Mouse (Mus musculus): ENCODE measurements around the gene Slco3a1.

Gene Slco3a1

DNA sequence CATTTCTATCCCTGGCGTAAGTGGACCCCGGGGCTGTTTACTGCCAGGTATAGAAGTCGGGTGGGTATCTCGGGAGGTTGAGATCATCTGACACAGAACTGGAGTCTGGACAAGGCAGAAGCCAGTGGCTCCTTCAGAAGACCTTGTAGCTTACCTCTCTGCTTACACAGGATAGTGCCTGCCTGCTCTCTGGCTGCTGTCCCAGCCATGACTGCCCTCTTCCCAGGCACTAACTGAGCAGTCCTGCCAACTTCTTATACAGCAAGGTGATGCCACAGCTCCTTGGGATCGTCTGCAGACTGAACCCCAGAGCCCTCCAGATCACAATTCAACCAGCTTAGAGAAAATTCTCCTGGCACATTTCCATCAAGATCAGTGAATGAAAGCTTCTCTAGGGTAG is 26.4 kb downstream of the Slco3a1 start:
- DNase-seq (ENCODE audit: low spot score) = no peak

DNA sequence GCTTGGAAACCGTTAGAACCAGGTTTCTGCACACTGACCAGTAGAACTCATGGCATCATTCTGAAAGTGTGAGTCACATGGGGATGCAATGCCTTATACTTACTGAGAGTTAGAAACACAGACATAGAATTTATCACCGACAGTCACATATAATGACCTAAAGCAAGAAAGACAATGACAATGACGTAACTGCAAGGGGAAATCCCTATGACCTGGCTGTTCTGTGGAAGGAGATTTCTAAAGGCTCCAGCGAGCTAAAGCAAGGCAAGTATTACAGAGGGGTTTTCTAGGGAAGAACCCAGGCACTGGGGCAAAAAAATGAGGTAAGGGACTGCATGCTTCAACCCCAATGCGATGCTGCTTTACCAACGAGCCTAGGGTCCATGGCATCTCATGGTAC is 26.9 kb downstream of the Slco3a1 start:
- DNase-seq (ENCODE audit: low spot score) = no peak

DNA sequence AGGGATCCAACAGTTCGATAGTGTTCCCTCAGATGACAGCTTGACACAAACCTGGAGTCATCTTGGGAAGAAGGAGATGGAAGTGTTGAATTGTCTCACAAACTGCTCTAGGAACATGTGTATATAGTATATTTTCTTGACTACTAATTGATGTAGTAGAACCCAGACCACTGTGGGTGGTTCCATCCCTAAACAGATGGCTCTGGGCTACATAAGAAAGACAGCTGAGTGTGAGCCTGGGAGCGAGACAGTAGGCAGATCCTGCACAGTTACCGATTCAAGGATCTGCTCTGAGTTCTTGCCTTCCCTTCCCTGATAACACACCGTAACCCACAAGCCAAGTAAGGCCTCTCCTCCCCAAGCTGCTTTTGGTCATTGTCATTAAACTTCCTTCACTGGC is 28.6 kb downstream of the Slco3a1 start:
- DNase-seq (ENCODE audit: low spot score) = no peak

DNA sequence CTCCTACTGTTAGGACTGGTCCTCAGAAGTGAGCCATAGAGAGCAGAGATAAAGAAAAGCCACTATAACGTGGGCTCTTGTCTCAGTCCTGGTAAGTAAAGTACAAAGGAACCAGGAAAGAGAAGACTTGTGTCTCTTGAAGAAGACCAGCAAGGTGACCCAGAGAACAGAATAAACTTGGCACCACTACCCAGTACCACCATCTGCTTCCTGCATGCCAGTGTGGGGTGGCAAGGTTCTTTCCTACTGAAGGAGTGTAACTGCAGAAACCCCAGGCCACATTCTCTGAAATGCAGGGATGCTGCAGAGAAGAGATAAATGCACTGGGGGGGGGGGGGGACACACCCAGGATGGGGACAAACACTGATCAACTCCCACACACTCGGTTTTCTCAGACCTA is 29.0 kb downstream of the Slco3a1 start:
- no peak for DNase-seq (ENCODE audit: low spot score)

DNA sequence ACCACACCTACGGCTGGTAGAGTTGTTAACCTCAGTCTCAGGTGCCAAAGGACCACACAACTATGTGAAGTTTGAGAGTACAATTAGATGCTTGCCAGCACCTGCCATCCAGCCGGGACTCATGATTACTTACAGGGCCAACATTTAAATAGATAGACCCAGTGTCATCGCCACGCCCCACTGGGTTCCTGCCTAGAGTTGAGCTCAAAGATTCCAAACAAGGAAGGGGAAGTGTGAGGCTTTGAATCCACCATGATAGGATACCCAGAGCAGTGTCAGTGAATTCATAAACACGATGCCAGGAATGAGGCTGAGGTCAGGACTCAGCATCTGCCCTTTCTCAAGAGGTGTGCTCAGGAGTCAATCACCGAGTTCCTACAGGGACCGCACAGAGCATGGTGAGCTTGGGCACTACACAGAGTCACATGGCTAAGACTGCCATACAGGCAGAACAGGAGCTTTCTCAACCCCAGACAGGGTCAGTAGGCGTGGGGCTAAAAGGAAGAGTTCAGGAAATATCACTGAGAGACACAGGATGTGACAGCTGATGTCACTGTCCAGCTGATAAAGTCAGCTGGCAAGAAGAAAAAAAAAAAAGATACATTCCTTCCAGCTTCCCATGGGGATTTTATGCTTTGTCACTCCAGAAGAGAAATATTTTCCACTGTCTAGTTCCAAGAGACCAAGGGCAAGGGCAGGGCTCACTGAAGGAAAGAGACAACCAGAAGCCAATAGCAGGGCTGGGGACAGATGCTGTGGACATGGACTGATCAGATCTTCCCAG is 30.2 kb downstream of the Slco3a1 start:
- no peak for DNase-seq (ENCODE audit: low spot score)

DNA sequence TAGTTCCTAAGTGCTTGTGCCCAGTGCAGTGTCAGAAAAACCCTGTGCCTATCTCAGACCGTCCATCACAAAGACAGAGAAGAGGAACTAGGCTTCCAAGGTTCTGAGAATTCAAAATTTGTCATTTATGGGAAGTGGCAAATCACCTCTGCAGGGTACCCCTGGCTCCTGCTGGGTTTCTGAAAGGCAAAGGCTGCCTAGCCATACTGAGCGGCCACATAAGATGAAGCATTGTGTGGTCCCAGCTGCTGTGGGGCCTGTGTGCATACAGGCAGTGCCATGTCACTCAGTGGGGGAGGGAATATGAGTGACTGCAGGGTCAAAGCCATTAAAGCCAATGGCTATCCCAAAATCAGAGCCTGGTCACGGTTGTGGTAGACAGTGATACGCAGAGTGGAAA is 31.5 kb downstream of the Slco3a1 start:
- no peak for DNase-seq (ENCODE audit: low spot score)

DNA sequence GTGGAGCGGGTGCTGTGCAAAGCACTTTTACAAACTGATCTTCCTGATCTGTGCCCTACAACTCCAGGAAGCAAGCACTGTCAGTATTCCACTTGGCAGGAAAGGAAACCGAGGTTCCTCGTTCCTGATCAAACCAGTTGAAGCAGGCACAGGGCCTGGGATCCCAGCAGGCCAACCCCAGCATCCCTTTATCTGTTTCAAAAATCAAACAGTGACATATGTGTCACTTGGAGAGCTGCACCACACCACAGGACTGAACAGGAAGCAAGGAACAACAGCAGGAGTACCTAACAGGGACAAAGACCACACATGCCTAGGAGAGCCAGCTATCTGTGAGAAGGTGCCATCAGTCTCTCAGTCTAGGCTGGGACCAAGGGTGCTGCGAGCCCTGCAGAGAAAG is 32.3 kb downstream of the Slco3a1 start:
- DNase-seq (ENCODE audit: low spot score) = no peak

GRCm38 (mm10) chr7:74519386-74519785 is 35.2 kb downstream of the Slco3a1 start:
- DNase-seq (ENCODE audit: low spot score) = no peak

GRCm38 (mm10) chr7:74518776-74519175 is 35.8 kb downstream of the Slco3a1 start:
- no peak for DNase-seq (ENCODE audit: low spot score)

DNA sequence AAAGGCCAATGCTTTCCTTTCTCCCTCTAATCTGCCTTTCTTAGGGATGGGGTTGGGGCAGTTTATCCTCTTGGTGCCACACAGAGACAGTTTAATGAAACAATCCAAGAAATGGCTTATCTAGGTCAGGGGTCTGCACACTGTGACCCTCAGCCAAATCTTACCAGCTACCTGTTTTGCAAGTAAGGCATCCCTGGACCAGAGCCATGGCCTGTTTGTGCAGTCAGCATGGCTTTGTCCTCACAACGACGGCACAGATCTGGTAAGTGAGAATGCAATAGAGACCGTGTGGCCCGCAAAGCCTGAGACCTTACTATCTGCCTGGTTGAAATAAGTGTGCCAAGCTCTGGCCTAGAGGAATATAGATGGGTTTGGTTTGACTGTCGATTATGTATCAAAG is 36.3 kb downstream of the Slco3a1 start:
- DNase-seq (ENCODE audit: low spot score) = no peak

- no peak for DNase-seq (ENCODE audit: low spot score)
These were observed 43.9 kb downstream of the Slco3a1 start for GRCm38 (mm10) chr7:74510676-74511075.

DNA sequence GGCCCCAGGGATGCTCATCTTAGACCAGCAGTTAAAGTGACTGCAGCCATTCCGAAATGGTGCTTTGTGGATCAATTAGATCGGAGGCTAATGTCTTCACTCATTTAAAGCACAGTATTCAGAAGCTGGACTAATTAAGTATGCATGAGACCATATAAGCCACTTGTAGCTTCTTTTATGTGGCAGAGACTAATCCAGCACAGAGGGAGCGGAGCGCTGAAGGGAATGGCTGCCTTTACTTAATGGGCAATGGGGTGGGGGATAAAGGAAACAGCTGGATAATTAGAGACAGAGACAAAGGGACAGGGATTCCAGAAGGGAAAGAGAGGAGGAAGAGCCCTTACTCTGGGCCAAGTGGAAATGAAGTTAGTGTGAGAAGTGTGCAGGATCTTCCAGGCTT is 46.4 kb downstream of the Slco3a1 start:
- DNase-seq (ENCODE audit: low spot score) = no peak

GRCm38 (mm10) chr7:74506856-74507255 is 47.7 kb downstream of the Slco3a1 start:
- DNase-seq (ENCODE audit: low spot score) = no peak

GRCm38 (mm10) chr7:74505635-74506034 is 48.9 kb downstream of the Slco3a1 start:
- DNase-seq (ENCODE audit: low spot score) = no peak

DNA sequence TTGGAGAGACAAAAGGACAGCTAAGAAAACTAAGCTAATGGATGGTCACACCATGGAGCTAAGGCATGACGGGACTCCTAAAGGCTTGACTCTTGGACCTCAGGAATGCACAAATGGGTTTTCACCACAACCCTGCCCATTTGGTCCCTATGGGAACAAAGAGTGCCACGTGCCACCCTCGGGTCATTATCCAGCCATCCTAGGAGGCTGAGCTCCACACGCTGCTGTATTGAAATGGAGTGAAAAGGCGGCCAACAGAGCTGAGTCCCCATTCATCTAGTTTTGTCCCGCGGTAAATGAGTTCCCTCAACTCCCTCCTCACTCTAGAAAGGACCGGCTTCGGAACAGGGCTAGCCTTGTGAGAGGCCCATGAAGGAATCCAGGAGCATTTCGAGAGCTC is 53.4 kb downstream of the Slco3a1 start:
- no peak for DNase-seq (ENCODE audit: low spot score)

GRCm38 (mm10) chr7:74499470-74499869 is 55.1 kb downstream of the Slco3a1 start:
- DNase-seq (ENCODE audit: low spot score) = no peak

DNA sequence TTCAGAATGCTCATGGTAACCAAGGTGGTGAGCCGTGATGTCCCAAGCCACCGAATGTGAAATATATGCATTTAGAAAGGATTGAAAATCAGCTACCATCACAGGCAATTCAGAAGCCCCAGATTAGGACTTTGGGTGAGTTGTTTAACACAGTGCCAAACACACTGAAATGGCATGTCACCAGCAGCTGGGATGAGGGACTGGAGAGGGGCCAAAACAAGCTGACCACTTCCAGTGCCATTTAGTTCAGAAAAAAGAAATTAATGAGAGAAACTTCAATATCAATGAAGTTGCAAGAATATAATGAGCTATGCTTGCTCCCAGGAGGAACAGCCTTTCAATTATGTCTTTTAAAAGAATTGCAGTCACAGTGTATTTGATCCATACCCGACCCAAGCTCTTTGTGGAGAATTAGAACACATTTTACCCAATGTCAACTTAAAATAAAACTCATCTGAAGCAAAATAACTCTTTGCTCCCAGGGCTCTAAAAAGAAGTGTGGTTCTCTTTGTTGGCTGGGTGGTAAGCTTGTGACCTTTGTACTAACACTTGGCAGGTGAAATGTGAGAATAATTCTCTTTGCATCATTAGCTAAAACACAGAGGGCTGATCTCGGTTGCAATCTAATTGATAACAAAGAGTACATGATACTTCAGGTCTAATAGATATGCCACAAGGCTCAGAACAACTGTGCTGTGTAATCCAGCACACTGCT is 56.2 kb downstream of the Slco3a1 start:
- no peak for DNase-seq (ENCODE audit: low spot score)

DNA sequence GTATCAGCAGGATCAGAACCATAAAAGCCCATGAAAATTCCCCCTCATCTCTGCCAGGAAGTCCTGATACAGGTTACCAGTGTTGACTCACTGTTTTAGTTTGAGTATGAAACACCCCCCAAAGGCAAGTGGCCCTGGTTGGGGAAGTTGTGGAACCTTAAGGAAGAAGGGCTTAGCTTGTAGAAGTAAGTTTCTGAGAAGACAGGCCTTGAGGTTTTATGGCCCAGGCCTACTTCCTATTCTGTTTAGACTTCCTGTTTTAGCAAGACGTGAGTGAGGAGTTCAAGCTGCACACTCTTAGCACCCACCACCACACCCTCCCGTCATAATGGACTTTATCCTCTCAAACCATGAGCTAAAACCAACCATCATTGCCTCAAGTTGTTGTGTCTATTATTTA is 57.4 kb downstream of the Slco3a1 start:
- peak; percentile 2 for DNase-seq (ENCODE audit: low spot score)

GRCm38 (mm10) chr7:74495451-74495850 is 59.1 kb downstream of the Slco3a1 start:
- DNase-seq (ENCODE audit: low spot score) = peak; percentile 55

DNA sequence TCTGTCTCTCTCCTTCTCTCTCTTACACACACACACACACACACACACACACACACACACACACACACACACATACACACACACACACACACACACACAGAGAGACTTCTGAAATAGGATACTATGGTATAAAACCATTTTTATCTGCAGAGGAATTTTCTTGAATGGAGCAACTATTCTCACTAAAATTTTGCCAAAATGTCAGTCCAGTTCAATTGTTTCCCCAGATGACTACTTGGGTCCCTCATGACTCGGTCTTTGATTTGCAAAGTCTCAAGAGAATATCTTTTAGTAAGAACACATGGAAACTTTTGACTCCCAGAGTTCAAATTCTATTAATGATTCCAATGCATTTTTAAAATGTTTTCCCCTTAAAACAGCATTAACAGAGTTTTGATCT is 60.8 kb downstream of the Slco3a1 start:
- no peak for DNase-seq (ENCODE audit: low spot score)

GRCm38 (mm10) chr7:74491683-74492355 is 62.8 kb downstream of the Slco3a1 start:
- DNase-seq (ENCODE audit: low spot score) = no peak

DNA sequence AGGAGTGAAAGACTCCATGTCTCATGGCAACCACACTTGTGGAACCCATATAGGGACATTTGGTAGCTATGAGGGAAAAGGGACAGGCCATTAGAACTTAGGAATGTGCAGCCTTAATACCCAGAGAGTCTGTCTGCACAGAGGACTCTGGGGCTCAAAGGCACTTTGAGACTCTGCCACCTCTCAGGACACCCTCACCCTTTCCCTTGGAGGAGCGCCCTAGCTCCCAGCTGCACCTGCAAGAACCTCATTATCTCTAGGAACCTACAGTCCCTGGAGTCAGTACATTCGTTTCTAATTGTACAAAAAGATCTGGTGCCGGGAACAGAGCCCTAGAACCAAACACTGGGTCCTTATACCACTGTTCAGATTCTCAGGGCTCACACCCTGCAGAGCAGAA is 66.4 kb downstream of the Slco3a1 start:
- DNase-seq (ENCODE audit: low spot score) = no peak

DNA sequence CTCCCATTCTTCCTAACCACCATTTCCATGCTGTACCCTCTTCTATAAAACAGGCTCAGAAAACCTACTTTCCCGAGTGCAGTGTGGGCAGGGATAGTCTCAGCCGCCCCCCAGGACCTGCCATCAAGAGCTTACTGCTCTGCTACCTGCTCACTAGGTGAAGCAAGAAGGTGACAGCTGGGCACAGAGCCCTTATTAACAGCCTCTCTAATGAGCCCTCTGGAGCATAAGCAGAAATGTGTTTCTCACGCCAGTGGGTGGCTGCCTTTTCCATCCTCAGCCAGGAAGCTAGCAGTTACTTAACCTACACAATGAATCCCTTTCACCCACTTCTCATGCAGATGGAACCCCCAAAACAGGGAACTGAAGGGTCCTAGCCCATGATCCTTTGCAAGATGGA is 66.9 kb downstream of the Slco3a1 start:
- no peak for DNase-seq (ENCODE audit: low spot score)
